Mouse (Mus musculus) brain, embryonic 14.5 days (tissue): ENCODE results near the gene Oat.

Experiments used
- CTCF ChIP-seq: fragments of 200-500 bp; IDR thresholded peaks from 2 replicates; pipeline ENCODE4 v1.5.1; 2012; ENCODE audit warnings: inconsistent platforms, mild to moderate bottlenecking, moderate library complexity, borderline replicate concordance; ENCODE audit not compliant: insufficient read depth, insufficient read length; ENCODE audit errors: extremely low read depth
- POLR2A ChIP-seq: fragments of 200-500 bp; IDR thresholded peaks from 2 replicates; pipeline ENCODE4 v1.6.1; 2012; ENCODE audit warnings: mild to moderate bottlenecking, inconsistent platforms, borderline replicate concordance; ENCODE audit not compliant: poor library complexity, insufficient read depth, insufficient read length, severe bottlenecking; ENCODE audit errors: extremely low read depth

DNA sequence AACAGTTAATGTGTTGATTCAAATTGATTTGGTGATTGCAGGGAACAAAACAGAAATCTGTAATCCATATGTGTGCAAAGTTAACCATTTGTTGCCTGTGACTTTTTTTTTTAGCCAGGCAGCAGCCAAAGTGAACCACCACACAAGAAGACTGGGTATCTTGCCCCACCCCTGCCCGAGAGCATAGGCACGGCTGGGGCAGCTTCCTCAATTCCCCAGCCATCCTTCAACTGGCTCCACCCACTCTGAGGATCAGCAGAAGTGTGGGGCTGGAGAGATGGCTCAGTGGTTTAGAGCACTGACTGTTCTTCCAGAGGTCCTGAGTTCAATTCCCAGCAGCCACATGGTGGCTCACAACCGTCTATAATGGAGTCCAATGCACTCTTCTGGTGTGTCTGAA, 34.6 kb downstream of the Oat start:
- TF ChIP-seq CTCF (no peak), POLR2A (no peak)
